ENCODE assay signal across 8 mouse cellular contexts in genomic region chr5:125409348-125410090, GRCm38 (mm10). TPM values are rescaled to one million over a fixed set of nuclear protein-coding genes. Genes with fewer than 3 reads are reported as not detected.
DNase-seq lines count a peak whose midpoint lies in the region; ATAC-seq and TF ChIP-seq lines count a peak whose summit lies in the region.

No protein-coding gene starts in this region.

- WGBS in heart, postnatal 0 days = 18% methylated on average over 20 of the region's 20 CpGs
- WGBS in limb, embryonic 13.5 days = 9% methylated on average over 20 of the region's 20 CpGs

- H3K27me3 ChIP-seq in erythroblast, embryonic 14.5 days (ENCODE audit: control insufficient read depth) = no peaks in the 10 kb centered on the region
- H3K27me3 ChIP-seq in heart, postnatal 0 days (ENCODE audit: control insufficient read depth, insufficient read depth, low read length) = no peaks in the 10 kb centered on the region
- no peaks in the 10 kb centered on the region for H3K27me3 ChIP-seq in limb, embryonic 13.5 days

- H3K9me3 ChIP-seq in erythroblast, embryonic 14.5 days (ENCODE audit: control insufficient read depth, low read length) = no peaks in the 10 kb centered on the region
- H3K9me3 ChIP-seq in heart, postnatal 0 days (replicated peaks; ENCODE audit: control insufficient read depth, low read length) = no peaks in the 10 kb centered on the region
- no peaks in the 10 kb centered on the region for H3K9me3 ChIP-seq in limb, embryonic 13.5 days

- TF ChIP-seq CTCF in heart, postnatal 0 days (IDR thresholded peaks at IDR 0.05; ENCODE audit: low read depth) = no peak

- ATAC-seq in erythroblast, adult 5-6 weeks (replicated peaks; ENCODE audit: low FRiP score, poor library complexity, severe bottlenecking) = no peak
- ATAC-seq in heart, postnatal 0 days (ENCODE audit: insufficient read depth, low read depth) = no peak
- peak; percentile 44; the same call in 1 of the 2 replicates for ATAC-seq in limb, embryonic 13.5 days (ENCODE audit: low FRiP score, low read depth)

- peak; percentile 87 for DNase-seq in 3T3-L1 (ENCODE audit: low read depth, low spot score)
- peak; percentile 39 for DNase-seq in c-Kit-negative CD71-positive TER-119-positive erythroid progenitor cells, embryonic 14.5 days (ENCODE audit: low read depth, low spot score)
- DNase-seq in heart, postnatal 0 days (ENCODE audit: low spot score) = no peak
- DNase-seq in neural tube, embryonic 10.5 days (ENCODE audit: extremely low spot score, low spot score) = peak; percentile 77
- no peak for DNase-seq in cerebellum, adult 9-10 months

- H3K4me3 ChIP-seq in erythroblast, embryonic 14.5 days (replicated peaks) = peak overlapping the region; percentile 63
- H3K4me3 ChIP-seq in heart, postnatal 0 days (ENCODE audit: low read depth, low read length) = peak overlapping the region; percentile 30
- H3K4me3 ChIP-seq in limb, embryonic 13.5 days = peak overlapping the region; percentile 35

- peaks cover 13% of the 10 kb centered on the region for H3K36me3 ChIP-seq in erythroblast, embryonic 14.5 days (ENCODE audit: control insufficient read depth)
- peaks cover 2% of the 10 kb centered on the region; the same call in 1 of the 2 replicates for H3K36me3 ChIP-seq in heart, postnatal 0 days (replicated peaks; ENCODE audit: control insufficient read depth, insufficient read depth, low read length)
- H3K36me3 ChIP-seq in limb, embryonic 13.5 days = peaks cover 17% of the 10 kb centered on the region

- H3K4me1 ChIP-seq in erythroblast, embryonic 14.5 days (ENCODE audit: control insufficient read depth) = peaks cover 62% of the 10 kb centered on the region
- H3K4me1 ChIP-seq in heart, postnatal 0 days (ENCODE audit: control insufficient read depth, insufficient read depth) = peaks cover 8% of the 10 kb centered on the region; the same call in 1 of the 2 replicates
- peaks cover 22% of the 10 kb centered on the region for H3K4me1 ChIP-seq in limb, embryonic 13.5 days

- TF ChIP-seq EP300 in heart, postnatal 0 days (IDR thresholded peaks at IDR 0.05; ENCODE audit: low read depth) = no peak

- H3K9ac ChIP-seq in heart, postnatal 0 days (replicated peaks; ENCODE audit: low read depth, low read length) = no peak overlapping the region
- 0 out of 2 replicates have a peak overlapping the region, but pooled peaks have one; percentile 9 for H3K9ac ChIP-seq in limb, embryonic 13.5 days

- H3K27ac ChIP-seq in heart, postnatal 0 days (ENCODE audit: low read depth) = no peak overlapping the region
- no peak overlapping the region for H3K27ac ChIP-seq in limb, embryonic 13.5 days

- H3K4me2 ChIP-seq in heart, postnatal 0 days (ENCODE audit: low read depth, low read length) = no peak overlapping the region
- peak overlapping the region; percentile 52 for H3K4me2 ChIP-seq in limb, embryonic 13.5 days (replicated peaks)

RNA-seq across cellular contexts. Expression of gene Ubc, which starts 19.5 kb away (rescaled TPM):
- 17.4 and 56.1 TPM in 2 replicates for polyA plus RNA-seq in erythroblast, embryonic 14.5 days (2012)
- total RNA-seq in erythroblast, adult 5-6 weeks (2015; ENCODE audit: low replicate concordance) = 74.2 and 81.7 TPM in 2 replicates
- total RNA-seq in erythroblast, adult 5-6 weeks (2017; ENCODE audit: low replicate concordance) = 106 and 132 TPM in 2 replicates
- 889 and 1,003 TPM in 2 replicates for total RNA-seq in heart, postnatal 0 days (2014; rRNA removed; ENCODE audit: low replicate concordance)
- polyA plus RNA-seq in heart, postnatal 0 days (2015; fragmentation: Nextera tagmentation; extraction: Ambion mirVana) = 742 and 892 TPM in 2 replicates
- polyA plus RNA-seq in limb, embryonic 13.5 days (2015; fragmentation: Nextera tagmentation; extraction: Ambion mirVana) = 1,179 and 1,190 TPM in 2 replicates

RNA-seq across cellular contexts. Expression of gene Gm10382, which starts 20.4 kb away (rescaled TPM):
- polyA plus RNA-seq in erythroblast, embryonic 14.5 days (2012) = 0.06 TPM in 1 of 2 replicates, not detected in the other
- total RNA-seq in erythroblast, adult 5-6 weeks (2015; ENCODE audit: low replicate concordance) = not detected in 2 replicates
- total RNA-seq in erythroblast, adult 5-6 weeks (2017; ENCODE audit: low replicate concordance) = 0.43 TPM in 1 of 2 replicates, not detected in the other
- total RNA-seq in heart, postnatal 0 days (2014; rRNA removed; ENCODE audit: low replicate concordance) = not detected in 2 replicates
- polyA plus RNA-seq in heart, postnatal 0 days (2015; fragmentation: Nextera tagmentation; extraction: Ambion mirVana) = 0.32 and 0.78 TPM in 2 replicates
- 0.34 and 0.41 TPM in 2 replicates for polyA plus RNA-seq in limb, embryonic 13.5 days (2015; fragmentation: Nextera tagmentation; extraction: Ambion mirVana)

RNA-seq across cellular contexts. Expression of gene Dhx37, which starts 24.4 kb away (rescaled TPM):
- 0.95 and 1.0 TPM in 2 replicates for polyA plus RNA-seq in erythroblast, embryonic 14.5 days (2012)
- total RNA-seq in erythroblast, adult 5-6 weeks (2015; ENCODE audit: low replicate concordance) = 1.2 and 17.8 TPM in 2 replicates
- total RNA-seq in erythroblast, adult 5-6 weeks (2017; ENCODE audit: low replicate concordance) = 6.1 and 6.5 TPM in 2 replicates
- total RNA-seq in heart, postnatal 0 days (2014; rRNA removed; ENCODE audit: low replicate concordance) = 5.9 and 16.2 TPM in 2 replicates
- 5.5 and 6.8 TPM in 2 replicates for polyA plus RNA-seq in heart, postnatal 0 days (2015; fragmentation: Nextera tagmentation; extraction: Ambion mirVana)
- polyA plus RNA-seq in limb, embryonic 13.5 days (2015; fragmentation: Nextera tagmentation; extraction: Ambion mirVana) = 12.1 and 12.9 TPM in 2 replicates

RNA-seq across cellular contexts. Expression of gene Bri3bp, which starts 31.8 kb away (rescaled TPM):
- 0.16 and 0.38 TPM in 2 replicates for polyA plus RNA-seq in erythroblast, embryonic 14.5 days (2012)
- total RNA-seq in erythroblast, adult 5-6 weeks (2015; ENCODE audit: low replicate concordance) = 10.9 and 13.1 TPM in 2 replicates
- 4.7 and 5.3 TPM in 2 replicates for total RNA-seq in erythroblast, adult 5-6 weeks (2017; ENCODE audit: low replicate concordance)
- total RNA-seq in heart, postnatal 0 days (2014; rRNA removed; ENCODE audit: low replicate concordance) = 27.8 and 41.5 TPM in 2 replicates
- polyA plus RNA-seq in heart, postnatal 0 days (2015; fragmentation: Nextera tagmentation; extraction: Ambion mirVana) = 59.2 and 65.8 TPM in 2 replicates
- polyA plus RNA-seq in limb, embryonic 13.5 days (2015; fragmentation: Nextera tagmentation; extraction: Ambion mirVana) = 37.3 and 38.1 TPM in 2 replicates

Comparison
In these comparisons a context has a peak if more than half of its experiments do, and no peak if none do; other contexts are left out.
1. DNase-seq: peak in 3T3-L1 (single experiment), c-Kit-negative CD71-positive TER-119-positive erythroid progenitor cells, embryonic 14.5 days (single experiment) and neural tube, embryonic 10.5 days (single experiment); none in heart, postnatal 0 days (single experiment) and cerebellum, adult 9-10 months (single experiment).
2. RNA of gene Ubc, which starts 19.5 kb away (polyA plus RNA-seq): 1,179 to 1,190 TPM in limb, embryonic 13.5 days and 742 to 892 TPM in heart, postnatal 0 days; 17.4 to 56.1 TPM in erythroblast, embryonic 14.5 days; every median in the first group is over 10 times any median in the second.
3. Peak in every context shown above with its lines, with median percentiles within 50 percentile points of each other: H3K4me3 ChIP-seq.